Mouse (Mus musculus) bone marrow, adult 2 months (tissue): ENCODE measurements around the gene Mettl2.

Experiments used
- CTCF ChIP-seq: fragments of 200-500 bp; IDR thresholded peaks from 2 replicates; pipeline ENCODE4 v1.5.1; 2011; ENCODE audit warnings: low read length, control low read depth; ENCODE audit not compliant: control insufficient read depth, insufficient read depth
- POLR2A ChIP-seq: fragments of 200-500 bp; IDR thresholded peaks from 2 replicates; pipeline ENCODE4 v1.6.1; 2011; ENCODE audit warnings: low read depth, mild to moderate bottlenecking, control low read depth, low read length, borderline replicate concordance; ENCODE audit not compliant: control insufficient read depth

DNA sequence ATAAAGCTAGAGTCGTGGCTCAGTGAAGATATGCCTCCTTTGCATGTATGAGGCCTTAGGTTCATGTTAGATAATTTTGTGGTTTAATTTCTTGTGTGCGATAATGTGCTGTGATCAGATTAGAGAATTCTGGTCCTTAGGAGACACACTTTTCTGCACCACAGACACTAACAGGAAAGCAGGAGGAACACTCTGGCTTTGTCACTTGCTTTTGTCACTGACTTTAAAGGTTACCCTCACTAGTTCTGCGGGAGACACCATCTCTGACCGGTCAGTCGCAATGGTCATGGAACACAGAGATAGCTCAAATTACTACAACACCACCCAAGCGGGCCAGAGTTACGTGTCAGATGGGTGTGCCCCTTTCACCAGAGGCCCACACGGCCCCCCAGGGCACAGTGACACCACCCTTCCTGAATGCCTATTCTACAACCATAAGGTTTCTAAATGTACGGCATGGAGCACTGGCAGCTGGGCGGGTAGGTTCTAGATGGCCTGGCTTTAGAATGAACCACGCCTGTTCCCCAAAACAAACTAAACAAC lies 26.2 kb downstream of the Mettl2 start:
- TF ChIP-seq CTCF = no peak
- TF ChIP-seq POLR2A = no peak
